ENCODE assay signal across 8 mouse cellular contexts in genomic region chr5:24530042-24530689, GRCm38 (mm10). TPM values are rescaled to one million over a fixed set of nuclear protein-coding genes. Genes with fewer than 3 reads are reported as not detected.
DNase-seq lines count a peak whose midpoint lies in the region; ATAC-seq lines count a peak whose summit lies in the region.

No protein-coding gene starts in this region.

- peak; percentile 99 for ATAC-seq in common myeloid progenitor, adult 5-6 weeks (replicated peaks; ENCODE audit: low read depth, poor library complexity, severe bottlenecking)
- peak; percentile 98 for ATAC-seq in inflammation-experienced regulatory T-cells, adult 6 months
- peak; percentile 99 for ATAC-seq in megakaryocyte progenitor cell, adult 5-6 weeks (replicated peaks; ENCODE audit: poor library complexity)

- DNase-seq in adipocyte (ENCODE audit: low spot score) = peak; percentile 99
- DNase-seq in gastrocnemius, postnatal 10 days = peak; percentile 97
- peak; percentile 71 to 91 for DNase-seq in left cerebral cortex, adult 8-10 months (ENCODE audit: low spot score in 2 of 2)
- DNase-seq in right cerebral cortex, postnatal 14 days = peak; percentile 92
- peak; percentile 93 for DNase-seq in urinary bladder, postnatal 14 days (ENCODE audit: low spot score)

RNA-seq across cellular contexts. Expression of gene Gbx1, which starts 3.2 kb away (rescaled TPM):
- not detected in 2 replicates for total RNA-seq in common myeloid progenitor, adult 5-6 weeks (2017)
- total RNA-seq in gastrocnemius, postnatal 10 days (2021) = not detected
- polyA plus RNA-seq in inflammation-experienced regulatory T-cells, adult 6 months (2017; shearing (Covaris generic)) = under 1 TPM in 1 of 3 experiments, not detected in 2; 0.16 TPM
- total RNA-seq in left cerebral cortex, adult 8-10 months (2022) = 1 to 10 TPM in 3 of 4 experiments, under 1 TPM in 1; 0.65 to 1.4 (median 1.2) TPM
- not detected in 2 replicates for total RNA-seq in megakaryocyte progenitor cell, adult 5-6 weeks (2015)
- total RNA-seq in megakaryocyte progenitor cell, adult 5-6 weeks (2017) = not detected in 2 replicates

RNA-seq across cellular contexts. Expression of gene Asb10, which starts 10.6 kb away (rescaled TPM):
- total RNA-seq in common myeloid progenitor, adult 5-6 weeks (2017) = 0.69 TPM in 1 of 2 replicates, not detected in the other
- 10 to 100 TPM; 31.3 to 37.4 TPM for total RNA-seq in gastrocnemius, postnatal 10 days (2021)
- not detected for polyA plus RNA-seq in inflammation-experienced regulatory T-cells, adult 6 months (2017; shearing (Covaris generic))
- total RNA-seq in left cerebral cortex, adult 8-10 months (2022) = 1 to 10 TPM in 2 of 4 experiments, under 1 TPM in 2; 0.65 to 4.1 (median 2.1) TPM
- not detected in 2 replicates for total RNA-seq in megakaryocyte progenitor cell, adult 5-6 weeks (2015)
- total RNA-seq in megakaryocyte progenitor cell, adult 5-6 weeks (2017) = not detected in 2 replicates

RNA-seq across cellular contexts. Expression of gene 4931409K22Rik, which starts 26.4 kb away (rescaled TPM):
- not detected in 2 replicates for total RNA-seq in common myeloid progenitor, adult 5-6 weeks (2017)
- total RNA-seq in gastrocnemius, postnatal 10 days (2021) = not detected
- polyA plus RNA-seq in inflammation-experienced regulatory T-cells, adult 6 months (2017; shearing (Covaris generic)) = not detected
- under 1 TPM in 2 of 4 experiments, not detected in 2; 0.11 to 0.16 TPM for total RNA-seq in left cerebral cortex, adult 8-10 months (2022)
- total RNA-seq in megakaryocyte progenitor cell, adult 5-6 weeks (2015) = not detected in 2 replicates
- not detected in 2 replicates for total RNA-seq in megakaryocyte progenitor cell, adult 5-6 weeks (2017)

RNA-seq across cellular contexts. Expression of gene Abcf2, which starts 47.1 kb away (rescaled TPM):
- 107 and 119 TPM in 2 replicates for total RNA-seq in common myeloid progenitor, adult 5-6 weeks (2017)
- total RNA-seq in gastrocnemius, postnatal 10 days (2021) = 10 to 100 TPM; 66.4 to 74.0 TPM
- polyA plus RNA-seq in inflammation-experienced regulatory T-cells, adult 6 months (2017; shearing (Covaris generic)) = 10 to 100 TPM; 52.1 to 67.7 (median 61.3) TPM
- total RNA-seq in left cerebral cortex, adult 8-10 months (2022) = 10 to 100 TPM; 80.5 to 93.3 (median 83.7) TPM
- 45.4 and 46.0 TPM in 2 replicates for total RNA-seq in megakaryocyte progenitor cell, adult 5-6 weeks (2015)
- total RNA-seq in megakaryocyte progenitor cell, adult 5-6 weeks (2017) = 113 and 115 TPM in 2 replicates

RNA-seq across cellular contexts. Expression of gene Chpf2, which starts 56.4 kb away (rescaled TPM):
- 12.3 and 13.3 TPM in 2 replicates for total RNA-seq in common myeloid progenitor, adult 5-6 weeks (2017)
- total RNA-seq in gastrocnemius, postnatal 10 days (2021) = 10 to 100 TPM; 19.6 to 29.4 TPM
- 10 to 100 TPM in 2 of 3 experiments, 1 to 10 TPM in 1; 8.5 to 12.9 (median 10.0) TPM for polyA plus RNA-seq in inflammation-experienced regulatory T-cells, adult 6 months (2017; shearing (Covaris generic))
- total RNA-seq in left cerebral cortex, adult 8-10 months (2022) = 10 to 100 TPM; 63.7 to 82.2 (median 70.9) TPM
- total RNA-seq in megakaryocyte progenitor cell, adult 5-6 weeks (2015) = 4.7 and 5.9 TPM in 2 replicates
- total RNA-seq in megakaryocyte progenitor cell, adult 5-6 weeks (2017) = 12.4 and 35.1 TPM in 2 replicates

Comparison
In these comparisons a context has a peak if more than half of its experiments do, and no peak if none do; other contexts are left out.
1. Peak in every context shown above with its lines: DNase-seq and ATAC-seq.
2. RNA of gene Asb10, which starts 10.6 kb away (total RNA-seq): 31.3 to 37.4 TPM in gastrocnemius, postnatal 10 days; 0.65 to 4.1 TPM in left cerebral cortex, adult 8-10 months, 0.69 TPM in common myeloid progenitor, adult 5-6 weeks and not detected in megakaryocyte progenitor cell, adult 5-6 weeks; every median in the first group is over 4 times any median in the second.